Mouse (Mus musculus) midbrain, embryonic 15.5 days (tissue): ENCODE measurements at regions not wholly inside any gene's neighbourhood (a gene's known extent, or its start where the extent isn't known, plus 50 kb on each side); places are given as distances from the start of the nearest gene placed in this dataset.

Experiments used
- ATAC-seq: fragments of 200-750 bp; cut with Nextera tagmentation; replicated peaks from 2 replicates; pipeline ENCODE4 v1.8.0; 2017; ENCODE audit warnings: moderate TSS enrichment
- H3K27ac ChIP-seq: fragments of 300-500 bp; sonication (generic); 2 replicates; pipeline ENCODE4 v1.5.1; 2015; ENCODE audit warnings: mild to moderate bottlenecking, inconsistent platforms
- H3K27me3 ChIP-seq: fragments of 300-500 bp; sonication (generic); replicated peaks from 2 replicates; pipeline ENCODE4 v1.6.1; 2015; ENCODE audit warnings: inconsistent platforms
- H3K36me3 ChIP-seq: fragments of 300-500 bp; sonication (generic); replicated peaks from 2 replicates; pipeline ENCODE4 v1.6.1; 2015; ENCODE audit warnings: inconsistent platforms
- H3K4me1 ChIP-seq: fragments of 300-500 bp; sonication (generic); 2 replicates; pipeline ENCODE4 v1.6.1; 2015; ENCODE audit warnings: inconsistent platforms
- H3K4me2 ChIP-seq: fragments of 300-500 bp; sonication (generic); 2 replicates; pipeline ENCODE4 v1.6.1; 2015; ENCODE audit warnings: inconsistent platforms, mild to moderate bottlenecking, moderate library complexity
- H3K4me3 ChIP-seq: fragments of 300-500 bp; sonication (generic); 2 replicates; pipeline ENCODE4 v1.5.1; 2015; ENCODE audit warnings: mild to moderate bottlenecking, inconsistent platforms
- H3K9ac ChIP-seq: fragments of 300-500 bp; sonication (generic); 2 replicates; pipeline ENCODE4 v1.6.1; 2015; ENCODE audit warnings: mild to moderate bottlenecking, inconsistent platforms
- H3K9me3 ChIP-seq: fragments of 300-500 bp; sonication (generic); 2 replicates; pipeline ENCODE4 v1.6.1; 2016; ENCODE audit warnings: inconsistent platforms
- WGBS: fragments of 180-500 bp; shearing (Covaris S2); methylation state at CpG from one replicate; pipeline ENCODE4 v1.1.7; 2015; ENCODE audit warnings: mixed read lengths; 5-methylcytosine and 5-hydroxymethylcytosine counted together

DNA sequence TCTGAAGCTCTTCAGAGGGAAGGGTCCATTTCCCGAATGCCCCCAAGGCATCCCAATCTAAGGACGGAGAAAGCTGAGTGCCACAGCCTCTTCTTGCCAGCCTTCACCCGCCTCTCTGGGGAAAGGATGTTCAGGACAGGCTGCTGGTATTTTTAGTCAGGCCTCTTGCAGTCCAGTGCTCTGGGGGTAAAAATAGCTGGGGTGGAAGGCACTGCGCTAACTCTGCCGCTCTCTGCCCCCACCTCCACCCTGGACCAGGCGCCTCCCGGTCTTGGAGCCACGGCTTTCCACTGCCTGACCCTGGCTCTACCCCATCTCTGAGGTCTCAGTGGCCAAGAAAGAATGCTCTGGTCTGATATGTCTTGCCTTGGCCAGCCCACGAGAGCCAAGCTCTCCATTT is 128.9 kb downstream of the Vegfa start:
- Histone ChIP-seq H3K27ac (no peak overlapping the region), H3K4me1 (no peaks in the 10 kb centered on the region), H3K4me3 (no peak overlapping the region), H3K4me2 (no peak overlapping the region), H3K27me3 (no peaks in the 10 kb centered on the region), H3K9me3 (no peaks in the 10 kb centered on the region), H3K36me3 (no peaks in the 10 kb centered on the region), H3K9ac (no peak overlapping the region)
- ATAC-seq = no peak
- 87% methylated on average over 9 of the region's 9 CpGs for WGBS

DNA sequence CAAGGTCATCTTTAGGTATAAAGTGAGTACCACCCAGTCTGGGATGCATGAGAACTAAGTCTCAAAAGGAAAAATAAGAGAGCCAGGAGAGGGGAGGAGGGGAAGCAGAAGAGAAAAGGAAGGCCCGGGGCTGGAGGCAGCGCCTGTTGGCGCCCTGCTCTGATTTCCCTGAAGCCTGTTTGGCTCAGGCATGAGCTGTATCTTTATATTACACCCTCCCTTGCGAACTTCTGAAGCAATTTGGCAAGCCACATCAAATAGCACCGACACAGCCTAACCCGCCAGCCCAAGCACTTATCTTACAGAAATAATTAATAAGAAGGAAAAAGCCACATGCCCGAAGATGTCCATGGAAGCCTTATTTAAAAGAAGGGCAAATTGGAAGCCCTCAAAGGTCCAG is 129.5 kb downstream of the Vegfa start:
- Histone ChIP-seq H3K36me3 (no peaks in the 10 kb centered on the region), H3K4me1 (no peaks in the 10 kb centered on the region), H3K9me3 (no peaks in the 10 kb centered on the region), H3K9ac (no peak overlapping the region), H3K4me3 (no peak overlapping the region), H3K27ac (no peak overlapping the region), H3K4me2 (no peak overlapping the region), H3K27me3 (no peaks in the 10 kb centered on the region)
- 94% methylated on average over 7 of the region's 7 CpGs for WGBS
- ATAC-seq = no peak

DNA sequence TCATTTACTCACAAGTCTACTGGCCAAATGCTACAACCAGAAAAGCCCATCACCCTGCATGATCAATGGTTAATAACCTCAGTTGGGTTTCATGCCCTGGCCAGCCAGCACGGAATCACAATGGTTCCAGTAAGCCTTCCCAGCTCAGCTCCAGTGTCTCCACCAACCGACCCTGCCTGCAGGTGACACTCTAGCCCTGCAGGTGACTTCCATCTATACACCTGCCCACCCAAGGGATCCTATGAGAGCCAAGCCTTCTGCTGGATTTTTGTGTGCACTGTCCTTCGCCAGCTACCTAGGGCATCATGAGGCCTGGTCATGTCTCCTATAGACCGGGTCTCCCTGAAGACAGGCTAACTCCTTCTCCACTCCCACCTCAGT is 135.3 kb downstream of the Vegfa start:
- ATAC-seq = no peak
- 39% methylated on average over 4 of the region's 4 CpGs for WGBS
- no peak overlapping the region for H3K27ac ChIP-seq

GRCm38 (mm10) chr17:45896142-45896921 is 135.8 kb downstream of the Vegfa start:
- no peak; the same call in 1 of the 2 replicates for ATAC-seq
- no peak overlapping the region for H3K9ac ChIP-seq
- no peaks in the 10 kb centered on the region for H3K27me3 ChIP-seq
- no peaks in the 10 kb centered on the region for H3K36me3 ChIP-seq
- no peak overlapping the region for H3K4me3 ChIP-seq
- H3K27ac ChIP-seq = peak overlapping the region; percentile 38; the same call in 1 of the 2 replicates
- 32% methylated on average over 12 of the region's 12 CpGs for WGBS
- H3K9me3 ChIP-seq = no peaks in the 10 kb centered on the region
- peaks cover 11% of the 10 kb centered on the region for H3K4me1 ChIP-seq
- no peak overlapping the region for H3K4me2 ChIP-seq

More for the DNA sequence above, 135.3 kb downstream of the Vegfa start:
- no peak overlapping the region for H3K4me2 ChIP-seq
- no peaks in the 10 kb centered on the region for H3K27me3 ChIP-seq
- no peaks in the 10 kb centered on the region for H3K9me3 ChIP-seq
- no peak overlapping the region for H3K9ac ChIP-seq
- peaks cover 11% of the 10 kb centered on the region for H3K4me1 ChIP-seq
- H3K36me3 ChIP-seq = no peaks in the 10 kb centered on the region
- no peak overlapping the region for H3K4me3 ChIP-seq

DNA sequence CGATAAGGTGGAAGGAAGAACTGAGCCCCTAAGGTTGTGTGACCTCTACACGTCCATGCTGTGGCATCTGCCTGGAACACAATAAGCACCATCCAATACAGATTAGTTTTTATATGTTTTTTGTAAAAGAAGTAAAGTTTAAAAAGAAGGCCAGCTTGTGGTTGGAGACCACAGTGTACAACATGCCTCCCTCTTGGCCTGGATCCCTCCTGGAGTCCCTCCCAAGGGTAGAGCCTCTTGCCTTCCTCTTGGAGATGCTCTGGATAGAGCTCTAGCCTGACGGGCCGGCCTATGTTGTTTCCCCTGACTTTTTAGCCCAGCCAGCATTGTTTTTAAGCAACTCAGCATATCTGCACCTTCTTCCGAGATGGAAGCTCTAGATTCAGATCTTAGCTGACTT is 138.0 kb downstream of the Vegfa start:
- no peaks in the 10 kb centered on the region for H3K36me3 ChIP-seq
- no peaks in the 10 kb centered on the region for H3K27me3 ChIP-seq
- H3K9me3 ChIP-seq = no peaks in the 10 kb centered on the region
- no peak overlapping the region for H3K4me3 ChIP-seq
- ATAC-seq = no peak
- no peak overlapping the region for H3K9ac ChIP-seq
- peaks cover 11% of the 10 kb centered on the region for H3K4me1 ChIP-seq
- WGBS = 84% methylated on average over 5 of the region's 5 CpGs
- no peak overlapping the region for H3K27ac ChIP-seq
- no peak overlapping the region for H3K4me2 ChIP-seq

- H3K4me1 ChIP-seq = peaks cover 11% of the 10 kb centered on the region
- no peak for ATAC-seq
- H3K4me3 ChIP-seq = no peak overlapping the region
- no peaks in the 10 kb centered on the region for H3K27me3 ChIP-seq
- H3K9ac ChIP-seq = no peak overlapping the region
- WGBS = 82% methylated on average over 6 of the region's 6 CpGs
- no peaks in the 10 kb centered on the region for H3K9me3 ChIP-seq
- H3K36me3 ChIP-seq = no peaks in the 10 kb centered on the region
- H3K27ac ChIP-seq = no peak overlapping the region
- no peak overlapping the region for H3K4me2 ChIP-seq
These were observed 138.5 kb downstream of the Vegfa start for GRCm38 (mm10) chr17:45893698-45894097.

GRCm38 (mm10) chr17:45893094-45893493 is 139.1 kb downstream of the Vegfa start:
- no peaks in the 10 kb centered on the region for H3K9me3 ChIP-seq
- H3K9ac ChIP-seq = no peak overlapping the region
- peaks cover 11% of the 10 kb centered on the region for H3K4me1 ChIP-seq
- H3K36me3 ChIP-seq = no peaks in the 10 kb centered on the region
- no peaks in the 10 kb centered on the region for H3K27me3 ChIP-seq
- H3K27ac ChIP-seq = no peak overlapping the region
- H3K4me2 ChIP-seq = no peak overlapping the region
- 75% methylated on average over 7 of the region's 7 CpGs for WGBS
- no peak overlapping the region for H3K4me3 ChIP-seq
- ATAC-seq = no peak

DNA sequence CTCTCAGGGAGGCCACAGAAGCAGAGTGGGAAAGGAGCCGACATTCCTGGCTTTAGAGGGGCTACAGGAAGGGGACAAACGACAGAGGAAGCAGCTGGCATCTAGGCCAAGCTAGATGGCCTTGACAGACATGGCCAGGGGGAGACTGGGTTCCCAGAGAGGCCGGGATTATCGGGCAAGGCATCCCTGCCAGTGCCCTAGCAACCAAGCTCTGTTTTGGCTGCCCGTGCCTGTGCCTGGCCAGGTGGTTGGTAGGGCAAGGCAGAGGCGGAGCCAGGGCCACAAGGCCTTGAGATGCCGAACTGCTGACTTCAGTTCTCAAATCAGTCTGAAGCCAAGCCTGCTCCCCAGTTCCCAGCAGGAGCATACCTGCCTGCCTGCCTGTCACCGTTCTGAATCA is 142.7 kb downstream of the Vegfa start:
- Histone ChIP-seq H3K9ac (no peak overlapping the region), H3K36me3 (no peaks in the 10 kb centered on the region), H3K27me3 (0 out of 2 replicates have a peak, but pooled peaks cover 3% of the 10 kb centered on the region), H3K4me3 (no peak overlapping the region), H3K4me2 (no peak overlapping the region), H3K27ac (no peak overlapping the region), H3K9me3 (no peaks in the 10 kb centered on the region), H3K4me1 (peaks cover 9% of the 10 kb centered on the region; the same call in 1 of the 2 replicates)
- ATAC-seq = no peak
- WGBS = 63% methylated on average over 8 of the region's 8 CpGs

DNA sequence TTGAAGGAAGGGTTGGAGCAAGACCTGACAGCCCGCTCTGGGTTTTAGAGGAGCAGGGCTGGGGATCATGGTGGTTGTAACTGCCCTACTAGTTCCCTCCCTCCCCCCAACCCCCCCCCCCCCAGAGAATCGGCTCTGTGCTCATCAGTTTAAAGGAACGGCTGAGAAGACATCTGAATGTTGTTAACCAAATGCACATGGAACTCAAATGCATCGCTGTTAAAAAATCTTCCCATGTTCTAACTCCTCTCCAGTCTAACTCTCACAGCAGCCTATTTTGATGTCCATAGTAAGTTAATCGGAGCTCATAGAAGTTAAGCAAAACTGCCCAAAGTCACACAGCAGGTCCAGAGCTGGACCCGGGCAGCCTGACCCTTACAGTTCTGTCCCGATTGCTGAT is 143.1 kb downstream of the Vegfa start:
- no peak for ATAC-seq
- Histone ChIP-seq H3K27me3 (0 out of 2 replicates have a peak, but pooled peaks cover 3% of the 10 kb centered on the region), H3K9me3 (no peaks in the 10 kb centered on the region)

GRCm38 (mm10) chr17:45886420-45887049 is 145.6 kb downstream of the Vegfa start:
- no peaks in the 10 kb centered on the region for H3K36me3 ChIP-seq
- no peak overlapping the region for H3K27ac ChIP-seq
- H3K4me1 ChIP-seq = peaks cover 9% of the 10 kb centered on the region; the same call in 1 of the 2 replicates
- H3K9ac ChIP-seq = no peak overlapping the region
- H3K9me3 ChIP-seq = no peaks in the 10 kb centered on the region
- H3K4me3 ChIP-seq = no peak overlapping the region
- 7% methylated on average over 17 of the region's 17 CpGs for WGBS
- H3K27me3 ChIP-seq = 0 out of 2 replicates have a peak, but pooled peaks cover 6% of the 10 kb centered on the region
- ATAC-seq = peak; percentile 46; the same call in 1 of the 2 replicates
- no peak overlapping the region for H3K4me2 ChIP-seq

More for the DNA sequence above, 143.1 kb downstream of the Vegfa start:
- Histone ChIP-seq H3K4me2 (no peak overlapping the region), H3K4me1 (peaks cover 9% of the 10 kb centered on the region; the same call in 1 of the 2 replicates), H3K27ac (no peak overlapping the region), H3K36me3 (no peaks in the 10 kb centered on the region), H3K9ac (no peak overlapping the region), H3K4me3 (no peak overlapping the region)
- WGBS = 66% methylated on average over 7 of the region's 7 CpGs

DNA sequence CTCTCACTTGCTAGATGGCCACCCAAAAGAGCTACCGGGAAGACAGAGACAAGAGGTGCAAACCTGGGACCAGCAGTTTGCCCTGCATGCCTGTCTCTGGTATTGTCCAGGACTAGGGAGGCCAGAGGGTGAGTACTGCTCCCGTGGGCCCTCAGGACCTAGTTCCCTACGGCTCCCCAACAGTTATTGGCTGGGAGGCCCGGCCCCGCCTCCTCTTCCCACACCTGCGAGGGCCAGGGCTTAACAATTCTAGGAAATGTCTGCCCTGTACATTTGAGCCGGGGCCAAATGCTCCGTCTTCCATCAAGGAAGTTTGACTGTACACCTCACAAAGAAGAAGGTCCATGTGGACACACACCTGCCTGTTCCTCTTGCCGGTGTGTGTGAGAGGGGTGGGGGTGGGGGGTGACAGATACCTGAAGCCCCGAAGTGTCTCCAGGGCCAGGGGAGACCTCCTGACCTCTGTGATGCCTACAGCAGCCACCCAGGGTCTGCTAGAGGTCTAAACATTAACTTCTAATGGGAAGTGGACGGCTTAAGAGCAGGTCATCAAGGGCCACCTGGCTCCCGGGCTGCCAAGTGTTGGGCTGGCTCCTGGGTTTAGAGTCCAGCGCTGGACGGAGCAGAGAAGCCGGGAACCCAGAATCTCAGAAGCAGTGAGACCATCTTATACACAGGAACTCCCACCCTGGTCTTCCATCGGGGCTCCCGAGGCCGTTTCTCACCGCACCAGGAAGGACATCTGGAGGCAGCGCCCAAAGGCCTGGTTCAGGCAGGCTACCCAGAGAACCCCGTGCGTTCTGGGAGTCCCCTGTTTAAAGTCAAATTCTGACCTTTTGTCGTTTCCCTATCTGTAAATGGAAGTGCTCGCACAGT is 146.5 kb downstream of the Vegfa start:
- no peak overlapping the region for H3K4me3 ChIP-seq
- peaks cover 9% of the 10 kb centered on the region; the same call in 1 of the 2 replicates for H3K4me1 ChIP-seq
- 0 out of 2 replicates have a peak, but pooled peaks cover 6% of the 10 kb centered on the region for H3K27me3 ChIP-seq
- H3K9me3 ChIP-seq = no peaks in the 10 kb centered on the region
- no peak for ATAC-seq
- H3K36me3 ChIP-seq = no peaks in the 10 kb centered on the region
- no peak overlapping the region for H3K9ac ChIP-seq
- H3K4me2 ChIP-seq = no peak overlapping the region
- 73% methylated on average over 24 of the region's 24 CpGs for WGBS
- no peak overlapping the region for H3K27ac ChIP-seq
